Mouse (Mus musculus) embryonic facial prominence, embryonic 13.5 days (tissue): ENCODE measurements at regions not wholly inside any gene's neighbourhood (a gene's known extent, or its start where the extent isn't known, plus 50 kb on each side); places are given as distances from the start of the nearest gene placed in this dataset.

Source experiments
- ATAC-seq: fragments of 200-750 bp; cut with Nextera tagmentation; 2 replicates; pipeline ENCODE4 v1.8.0; 2017; ENCODE audit warnings: low read depth; ENCODE audit not compliant: insufficient number of reproducible peaks, insufficient read depth, low FRiP score, low TSS enrichment
- H3K27ac ChIP-seq: fragments of 300-500 bp; sonication (generic); 2 replicates; pipeline ENCODE4 v1.5.1; 2015; ENCODE audit warnings: moderate library complexity, mild to moderate bottlenecking, inconsistent platforms
- H3K27me3 ChIP-seq: fragments of 300-500 bp; sonication (generic); 2 replicates; pipeline ENCODE4 v1.6.1; 2015; ENCODE audit warnings: mild to moderate bottlenecking, inconsistent platforms
- H3K36me3 ChIP-seq: fragments of 300-500 bp; sonication (generic); 2 replicates; pipeline ENCODE4 v1.6.1; 2015; ENCODE audit warnings: mild to moderate bottlenecking, inconsistent platforms
- H3K4me1 ChIP-seq: fragments of 300-500 bp; sonication (generic); 2 replicates; pipeline ENCODE4 v1.6.1; 2015; ENCODE audit warnings: inconsistent platforms
- H3K4me2 ChIP-seq: fragments of 300-500 bp; sonication (generic); 2 replicates; pipeline ENCODE4 v1.6.1; 2015; ENCODE audit warnings: moderate library complexity, mild to moderate bottlenecking, inconsistent platforms
- H3K4me3 ChIP-seq: fragments of 300-500 bp; sonication (generic); 2 replicates; pipeline ENCODE4 v1.5.1; 2015; ENCODE audit warnings: mild to moderate bottlenecking, inconsistent platforms
- H3K9ac ChIP-seq: fragments of 300-500 bp; sonication (generic); 2 replicates; pipeline ENCODE4 v1.6.1; 2015; ENCODE audit warnings: mild to moderate bottlenecking, inconsistent platforms
- H3K9me3 ChIP-seq: fragments of 300-500 bp; sonication (generic); 2 replicates; pipeline ENCODE4 v1.6.1; 2016; ENCODE audit warnings: inconsistent platforms
- WGBS: fragments of 180-500 bp; shearing (Covaris S2); methylation state at CpG from one replicate; pipeline ENCODE4 v1.1.7; 2015; ENCODE audit warnings: mixed read lengths; 5-methylcytosine and 5-hydroxymethylcytosine counted together

DNA sequence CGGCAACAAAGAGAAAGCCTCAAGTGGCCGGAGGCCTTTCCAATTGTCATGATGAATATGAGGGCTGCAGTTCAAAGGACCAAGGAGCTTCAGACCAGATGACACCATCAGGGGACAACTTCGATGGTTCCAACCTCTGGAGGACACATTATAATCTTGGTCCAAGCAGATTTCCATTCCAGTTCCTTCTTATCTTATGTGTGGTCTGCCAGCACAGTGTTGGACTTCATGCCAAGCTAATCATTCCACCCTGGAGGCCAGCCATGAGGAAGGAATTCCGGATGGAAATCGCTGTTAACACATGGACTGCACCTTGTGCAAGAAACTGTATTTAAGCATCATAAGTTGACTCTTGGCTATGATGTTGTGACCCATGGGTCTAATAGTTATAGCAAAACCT lies 334.5 kb upstream of the Gm21798 start:
- no peaks in the 10 kb centered on the region for H3K36me3 ChIP-seq
- no peak overlapping the region for H3K9ac ChIP-seq
- no peaks in the 10 kb centered on the region for H3K9me3 ChIP-seq
- WGBS: 85% methylated on average over 5 of the region's 5 CpGs
- H3K4me3 ChIP-seq: no peak overlapping the region
- H3K27me3 ChIP-seq: no peaks in the 10 kb centered on the region
- no peak overlapping the region for H3K27ac ChIP-seq
- H3K4me2 ChIP-seq: no peak overlapping the region
- no peak for ATAC-seq
- no peaks in the 10 kb centered on the region for H3K4me1 ChIP-seq

DNA sequence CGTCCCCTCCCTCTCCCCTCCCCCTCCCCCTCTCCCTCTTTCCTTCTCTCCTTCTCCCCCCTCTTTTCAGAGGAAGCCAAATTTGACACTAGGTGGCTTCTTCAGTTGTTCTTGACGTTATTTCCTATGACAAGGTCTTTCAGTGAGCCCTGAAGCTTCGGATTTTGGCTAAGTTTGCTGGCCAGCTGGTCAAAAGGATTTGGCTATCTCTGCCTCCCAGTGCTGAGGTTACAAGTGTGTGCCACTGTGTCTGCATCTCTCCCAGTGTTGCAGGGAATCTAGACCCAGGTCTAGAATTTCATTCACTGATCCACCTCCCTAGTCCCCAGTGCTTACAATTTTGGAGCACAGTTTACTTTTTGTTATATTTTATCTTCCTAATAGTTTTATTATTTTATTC lies 329.7 kb upstream of the Gm21798 start:
- ATAC-seq: no peak
- no peak overlapping the region for H3K9ac ChIP-seq
- no peak overlapping the region for H3K27ac ChIP-seq
- H3K36me3 ChIP-seq: no peaks in the 10 kb centered on the region
- H3K4me3 ChIP-seq: no peak overlapping the region
- H3K4me1 ChIP-seq: no peaks in the 10 kb centered on the region
- no peaks in the 10 kb centered on the region for H3K9me3 ChIP-seq
- WGBS: 15% methylated on average over 2 of the region's 3 CpGs
- H3K27me3 ChIP-seq: no peaks in the 10 kb centered on the region
- no peak overlapping the region for H3K4me2 ChIP-seq

DNA sequence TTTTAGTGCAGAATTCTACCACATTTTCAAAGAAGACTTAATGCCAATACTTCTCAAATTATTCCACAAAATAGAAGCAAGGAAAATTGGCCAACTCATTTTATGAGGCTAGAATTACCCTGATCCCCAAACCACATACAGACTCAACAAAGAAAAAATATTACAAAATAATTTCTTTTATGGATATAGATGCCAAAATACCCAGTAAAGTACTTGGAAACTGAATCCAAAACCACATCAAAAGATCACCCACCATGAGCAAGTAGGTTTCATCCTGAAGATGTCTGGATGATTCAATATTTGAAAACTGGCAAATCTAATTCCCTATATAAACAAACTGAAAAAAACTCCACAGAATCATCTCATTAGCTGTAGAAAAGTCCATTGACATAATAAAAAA lies 316.7 kb upstream of the Gm21798 start:
- H3K27me3 ChIP-seq: no peaks in the 10 kb centered on the region
- no peak for ATAC-seq
- no peaks in the 10 kb centered on the region for H3K9me3 ChIP-seq
- no peaks in the 10 kb centered on the region for H3K36me3 ChIP-seq
- H3K4me3 ChIP-seq: no peak overlapping the region
- H3K4me2 ChIP-seq: no peak overlapping the region
- H3K27ac ChIP-seq: no peak overlapping the region
- H3K9ac ChIP-seq: no peak overlapping the region
- no peaks in the 10 kb centered on the region for H3K4me1 ChIP-seq

DNA sequence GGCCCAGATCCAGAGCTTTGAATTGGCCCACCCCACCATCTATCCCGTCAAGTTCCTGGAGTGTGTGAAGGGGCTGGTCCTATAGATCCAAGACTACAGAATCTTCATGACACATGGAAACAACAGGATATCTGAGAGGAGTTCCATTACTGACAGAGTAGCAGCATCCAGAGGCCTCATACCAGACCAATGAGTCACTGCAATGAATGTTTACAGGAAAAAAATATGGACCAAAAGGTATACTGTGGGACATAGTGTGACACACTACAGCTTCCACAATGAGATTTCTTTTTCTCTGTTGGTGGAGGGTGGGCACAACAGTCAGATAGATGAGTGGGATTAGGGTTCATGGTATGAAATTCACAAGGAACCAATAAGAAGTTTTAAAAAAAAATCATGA lies 316.0 kb upstream of the Gm21798 start:
- Histone ChIP-seq H3K4me2 (no peak overlapping the region), H3K9me3 (peaks cover 3% of the 10 kb centered on the region; the same call in 1 of the 2 replicates), H3K36me3 (no peaks in the 10 kb centered on the region), H3K27ac (no peak overlapping the region), H3K4me3 (no peak overlapping the region), H3K9ac (no peak overlapping the region), H3K27me3 (no peaks in the 10 kb centered on the region), H3K4me1 (no peaks in the 10 kb centered on the region)
- no peak for ATAC-seq
- WGBS: 85% methylated on average over 1 of the region's 1 CpGs

DNA sequence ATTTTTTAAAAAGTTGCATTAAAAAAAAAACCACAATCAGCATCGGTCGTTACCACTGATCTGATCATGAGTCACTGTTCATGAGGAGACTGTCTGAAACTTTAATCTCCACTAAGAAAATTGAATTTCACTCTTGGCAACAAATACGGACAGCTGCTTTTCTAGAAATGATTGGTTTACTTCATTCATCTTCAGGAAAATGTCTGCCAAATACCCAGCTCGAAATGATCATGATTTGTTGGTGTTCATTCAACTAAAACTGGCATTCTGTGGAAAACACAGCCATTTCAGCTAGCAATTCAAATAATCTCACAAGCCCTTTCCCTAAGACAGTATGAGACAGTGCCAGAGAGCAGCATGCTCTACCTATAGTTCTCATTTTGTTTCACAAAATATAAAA lies 312.7 kb upstream of the Gm21798 start:
- Histone ChIP-seq H3K4me3 (no peak overlapping the region), H3K27ac (no peak overlapping the region), H3K9me3 (peaks cover 3% of the 10 kb centered on the region; the same call in 1 of the 2 replicates), H3K27me3 (no peaks in the 10 kb centered on the region), H3K4me2 (no peak overlapping the region), H3K36me3 (no peaks in the 10 kb centered on the region), H3K9ac (no peak overlapping the region), H3K4me1 (no peaks in the 10 kb centered on the region)
- 71% methylated on average over 4 of the region's 4 CpGs for WGBS
- no peak for ATAC-seq

DNA sequence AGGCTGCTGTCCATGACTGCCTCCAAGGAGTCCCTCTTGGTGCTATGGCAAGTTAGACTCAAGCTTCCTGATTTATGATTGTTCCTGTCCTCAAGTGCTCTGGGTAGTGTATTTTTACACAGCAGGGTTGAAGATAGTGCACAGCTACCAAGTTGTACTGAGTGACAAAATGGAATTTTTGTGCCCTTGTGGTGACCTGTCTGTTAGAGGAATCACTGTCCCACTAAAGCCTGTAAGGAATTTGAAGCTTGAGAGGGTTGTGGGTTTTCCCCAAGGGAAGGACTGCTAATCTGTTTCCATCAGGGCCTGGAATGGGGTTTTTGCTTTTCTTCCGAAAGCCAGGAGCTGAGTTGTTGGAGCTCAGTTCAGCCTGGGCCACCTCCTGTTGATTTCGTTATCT lies 306.8 kb upstream of the Gm21798 start:
- no peak overlapping the region for H3K27ac ChIP-seq
- no peak overlapping the region for H3K9ac ChIP-seq
- H3K4me3 ChIP-seq: no peak overlapping the region
- H3K36me3 ChIP-seq: no peaks in the 10 kb centered on the region
- 57% methylated on average over 2 of the region's 2 CpGs for WGBS
- no peak for ATAC-seq
- H3K4me2 ChIP-seq: no peak overlapping the region
- peaks cover 10% of the 10 kb centered on the region for H3K4me1 ChIP-seq
- H3K9me3 ChIP-seq: peaks cover 3% of the 10 kb centered on the region; the same call in 1 of the 2 replicates
- H3K27me3 ChIP-seq: no peaks in the 10 kb centered on the region

DNA sequence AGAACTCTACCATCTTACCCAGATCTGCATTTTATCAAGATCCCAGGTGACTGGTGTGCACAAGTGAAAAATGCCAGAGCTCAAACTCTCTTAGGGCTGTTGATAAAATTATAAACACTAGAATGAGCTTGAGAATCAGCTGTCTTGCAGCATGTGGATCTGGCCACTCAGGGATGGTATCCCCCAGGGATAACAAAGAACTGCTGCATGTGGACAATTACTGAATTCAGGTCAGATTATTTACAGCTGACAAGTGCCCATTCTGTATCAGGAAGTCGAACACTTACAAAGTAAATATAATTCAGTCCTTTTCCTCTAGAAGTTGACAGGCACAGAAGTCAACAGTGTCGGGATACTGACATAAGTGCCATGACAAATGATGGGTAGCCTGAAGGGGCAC lies 306.3 kb upstream of the Gm21798 start:
- WGBS: 38% methylated on average over 2 of the region's 2 CpGs
- H3K9me3 ChIP-seq: peaks cover 2% of the 10 kb centered on the region; the same call in 1 of the 2 replicates
- H3K4me2 ChIP-seq: no peak overlapping the region
- H3K4me3 ChIP-seq: no peak overlapping the region
- H3K27me3 ChIP-seq: no peaks in the 10 kb centered on the region
- no peak for ATAC-seq
- no peak overlapping the region for H3K9ac ChIP-seq
- peaks cover 10% of the 10 kb centered on the region for H3K4me1 ChIP-seq
- no peak overlapping the region for H3K27ac ChIP-seq
- H3K36me3 ChIP-seq: no peaks in the 10 kb centered on the region

DNA sequence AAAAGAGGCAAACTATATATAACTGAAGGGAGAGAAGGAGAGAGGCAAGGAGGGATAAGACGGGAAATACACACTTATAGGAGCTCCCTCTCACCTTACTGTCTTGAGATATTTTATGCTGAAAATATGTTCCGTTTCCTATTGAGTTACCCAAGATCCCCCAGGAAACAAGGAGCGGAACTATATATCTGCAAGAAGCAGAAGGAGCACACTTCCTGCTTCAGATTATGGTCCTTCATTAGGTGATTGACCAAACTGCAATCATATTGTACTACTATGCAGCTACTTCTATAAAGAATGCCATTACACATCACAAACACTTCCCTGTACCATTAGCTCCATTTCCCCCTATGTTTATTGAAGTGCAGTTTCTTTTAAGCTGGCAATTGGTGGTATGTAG lies 304.9 kb upstream of the Gm21798 start:
- H3K36me3 ChIP-seq: no peaks in the 10 kb centered on the region
- no peaks in the 10 kb centered on the region for H3K9me3 ChIP-seq
- H3K27ac ChIP-seq: no peak overlapping the region
- no peaks in the 10 kb centered on the region for H3K27me3 ChIP-seq
- ATAC-seq: no peak
- 85% methylated on average over 3 of the region's 3 CpGs for WGBS
- no peak overlapping the region for H3K4me3 ChIP-seq
- no peak overlapping the region for H3K4me2 ChIP-seq
- peaks cover 10% of the 10 kb centered on the region for H3K4me1 ChIP-seq
- no peak overlapping the region for H3K9ac ChIP-seq

DNA sequence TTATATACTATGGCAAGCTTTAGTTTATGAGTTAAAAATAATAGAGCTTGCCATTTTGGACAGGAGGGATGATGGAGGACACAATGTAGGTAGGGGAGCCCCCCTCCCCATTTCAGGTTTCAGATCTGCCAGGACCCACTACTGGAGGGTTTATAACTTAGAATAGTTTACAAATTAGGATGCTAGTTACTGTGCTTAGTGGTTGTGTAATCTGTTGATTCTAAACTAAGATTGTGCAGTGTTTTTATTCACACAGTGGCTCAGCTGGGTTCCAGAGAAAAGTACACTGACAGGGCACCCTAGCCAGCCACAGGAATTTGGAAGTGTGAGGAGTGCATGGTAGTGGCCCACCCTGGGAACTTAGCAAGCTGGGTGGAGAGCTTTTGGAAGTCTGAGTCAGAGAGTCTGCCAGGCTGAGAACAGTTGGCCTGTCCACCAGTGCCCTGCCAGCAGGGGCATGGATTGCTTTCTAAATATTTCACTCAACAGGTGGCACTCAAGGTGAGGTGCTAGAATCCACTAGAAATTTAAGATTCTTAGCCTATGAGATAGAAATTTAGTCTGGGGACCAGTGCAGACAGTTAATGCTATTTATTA lies 303.9 kb upstream of the Gm21798 start:
- Histone ChIP-seq H3K36me3 (no peaks in the 10 kb centered on the region), H3K9me3 (no peaks in the 10 kb centered on the region), H3K27me3 (no peaks in the 10 kb centered on the region), H3K4me3 (no peak overlapping the region), H3K4me1 (peaks cover 10% of the 10 kb centered on the region), H3K27ac (no peak overlapping the region), H3K9ac (no peak overlapping the region), H3K4me2 (no peak overlapping the region)
- no peak for ATAC-seq

DNA sequence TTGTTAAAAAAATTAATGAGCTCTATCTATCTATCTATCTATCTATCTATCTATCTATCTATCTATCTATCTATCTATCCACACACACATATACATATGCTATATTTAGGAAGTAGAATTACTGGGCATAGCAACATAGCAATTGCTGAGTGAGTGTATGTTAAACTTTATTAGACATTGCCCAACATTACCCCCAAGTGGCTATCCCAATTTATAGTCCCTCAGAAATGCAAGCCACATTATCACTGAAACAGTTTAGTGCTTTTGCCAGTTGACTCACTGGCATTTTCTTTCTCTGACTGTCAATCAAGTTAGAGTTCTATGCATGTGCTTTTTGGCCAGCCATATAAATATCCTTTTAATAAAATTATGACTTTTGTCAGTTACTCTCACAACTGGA lies 302.3 kb upstream of the Gm21798 start:
- ATAC-seq: no peak
- Histone ChIP-seq H3K9me3 (no peaks in the 10 kb centered on the region), H3K9ac (no peak overlapping the region), H3K27ac (no peak overlapping the region), H3K36me3 (no peaks in the 10 kb centered on the region), H3K4me2 (no peak overlapping the region), H3K27me3 (no peaks in the 10 kb centered on the region), H3K4me1 (peaks cover 10% of the 10 kb centered on the region), H3K4me3 (no peak overlapping the region)

DNA sequence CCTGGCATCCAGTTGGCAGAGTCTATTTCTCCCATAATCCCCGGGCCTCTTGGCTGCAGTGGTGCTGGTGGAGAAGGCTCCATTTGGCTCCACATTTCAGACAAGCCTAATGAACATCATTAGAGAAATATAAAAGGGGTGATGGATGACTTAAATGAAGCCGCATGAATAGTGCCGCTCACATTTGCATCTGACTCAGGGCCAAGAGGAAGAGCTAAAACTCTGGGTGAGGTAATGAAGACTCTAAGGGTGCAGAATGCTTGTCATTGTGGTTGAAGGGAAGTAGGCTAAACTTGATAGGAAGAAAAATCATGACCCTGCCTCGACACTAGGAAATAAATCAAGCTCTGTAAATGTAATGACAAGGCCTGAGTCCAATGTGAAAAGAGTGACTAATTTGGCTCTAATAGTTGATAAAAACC lies 298.3 kb upstream of the Gm21798 start:
- H3K9me3 ChIP-seq: no peaks in the 10 kb centered on the region
- H3K27me3 ChIP-seq: no peaks in the 10 kb centered on the region
- 82% methylated on average over 4 of the region's 4 CpGs for WGBS

DNA sequence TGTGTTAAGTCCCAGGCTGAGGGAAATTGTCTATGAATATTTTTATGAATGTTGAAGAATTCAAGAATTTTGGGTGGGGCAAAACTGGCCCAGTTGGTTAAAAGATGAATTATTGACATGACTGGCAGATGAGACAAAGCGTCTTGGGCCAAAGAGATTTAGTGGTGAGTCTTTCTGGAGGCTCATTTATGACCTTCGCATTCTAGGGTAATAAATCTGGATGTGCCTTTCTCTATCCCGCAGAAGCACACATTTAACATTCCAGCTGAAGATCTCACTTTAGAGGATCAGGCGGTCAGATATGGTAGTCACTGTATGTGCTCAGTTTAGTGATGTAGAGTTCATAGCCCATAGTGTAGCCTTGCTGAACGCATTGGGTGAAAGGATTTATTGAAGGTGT lies 296.9 kb upstream of the Gm21798 start:
- Histone ChIP-seq H3K4me3 (no peak overlapping the region), H3K36me3 (no peaks in the 10 kb centered on the region), H3K9ac (no peak overlapping the region), H3K27me3 (no peaks in the 10 kb centered on the region), H3K4me2 (no peak overlapping the region), H3K4me1 (no peaks in the 10 kb centered on the region), H3K27ac (no peak overlapping the region), H3K9me3 (no peaks in the 10 kb centered on the region)
- WGBS: 93% methylated on average over 5 of the region's 5 CpGs
- no peak for ATAC-seq

More for the DNA sequence above, 298.3 kb upstream of the Gm21798 start:
- no peak for ATAC-seq
- Histone ChIP-seq H3K36me3 (no peaks in the 10 kb centered on the region), H3K4me1 (no peaks in the 10 kb centered on the region), H3K4me2 (no peak overlapping the region), H3K27ac (no peak overlapping the region), H3K4me3 (no peak overlapping the region), H3K9ac (no peak overlapping the region)
